Mouse (Mus musculus) midbrain, embryonic 14.5 days (tissue): ENCODE results near the gene Tom1l2. TPM values are rescaled to one million over a fixed set of nuclear protein-coding genes. Genes with fewer than 3 reads are reported as not detected.

ENCODE experiments used
- ATAC-seq: fragments of 200-750 bp; cut with Nextera tagmentation; 2 replicates; pipeline ENCODE4 v1.8.0; 2017; ENCODE audit warnings: moderate number of reproducible peaks, moderate library complexity; ENCODE audit not compliant: low FRiP score, low TSS enrichment
- DNase-seq: peaks from one replicate; pipeline ENCODE4 v3.0.0-alpha.2; 2015
- H3K27ac ChIP-seq: fragments of 300-500 bp; sonication (generic); replicated peaks from 2 replicates; pipeline ENCODE4 v1.5.1; 2014; ENCODE audit warnings: mild to moderate bottlenecking, low read depth, low read length, moderate library complexity
- H3K27me3 ChIP-seq: fragments of 300-500 bp; sonication (generic); 2 replicates; pipeline ENCODE4 v1.6.1; 2014; ENCODE audit warnings: low read length, control low read depth, mixed read lengths; ENCODE audit not compliant: control insufficient read depth, insufficient read depth
- H3K36me3 ChIP-seq: fragments of 300-500 bp; sonication (generic); 2 replicates; pipeline ENCODE4 v1.6.1; 2014; ENCODE audit warnings: low read length, control low read depth; ENCODE audit not compliant: control insufficient read depth, insufficient read depth
- H3K4me1 ChIP-seq: fragments of 300-500 bp; sonication (generic); 2 replicates; pipeline ENCODE4 v1.6.1; 2014; ENCODE audit warnings: mild to moderate bottlenecking, antibody characterized with exemption, low read length, control low read depth; ENCODE audit not compliant: control insufficient read depth, insufficient read depth
- H3K4me2 ChIP-seq: fragments of 300-500 bp; sonication (generic); 2 replicates; pipeline ENCODE4 v1.6.1; 2014; ENCODE audit warnings: mild to moderate bottlenecking, low read length, moderate library complexity
- H3K4me3 ChIP-seq: fragments of 300-500 bp; sonication (generic); replicated peaks from 2 replicates; pipeline ENCODE4 v1.5.1; 2014; ENCODE audit warnings: low read depth, low read length
- H3K9ac ChIP-seq: fragments of 300-500 bp; sonication (generic); replicated peaks from 2 replicates; pipeline ENCODE4 v1.6.1; 2014; ENCODE audit warnings: mild to moderate bottlenecking, low read length, moderate library complexity
- H3K9me3 ChIP-seq: fragments of 300-500 bp; sonication (generic); 2 replicates; pipeline ENCODE4 v1.6.1; 2016; ENCODE audit warnings: low read length, control low read depth, mixed read lengths; ENCODE audit not compliant: control insufficient read depth
- WGBS: fragments of 180-500 bp; shearing (Covaris S2); extraction: QIAGEN DNeasy Blood & Tissue Kit; methylation state at CpG from one replicate; pipeline ENCODE4 v1.1.7; 2014; 5-methylcytosine and 5-hydroxymethylcytosine counted together
- polyA plus RNA-seq: library from polyadenylated mRNA; unstranded; fragments of >200 nt; fragmentation: Nextera tagmentation; extraction: Ambion mirVana; gene quantifications from 2 replicates; pipeline ENCODE4 v1.2.1, GENCODE M21; 2014

Tom1l2 gene
- polyA plus RNA-seq, result 48.5 and 50.9 TPM in 2 replicates

DNA sequence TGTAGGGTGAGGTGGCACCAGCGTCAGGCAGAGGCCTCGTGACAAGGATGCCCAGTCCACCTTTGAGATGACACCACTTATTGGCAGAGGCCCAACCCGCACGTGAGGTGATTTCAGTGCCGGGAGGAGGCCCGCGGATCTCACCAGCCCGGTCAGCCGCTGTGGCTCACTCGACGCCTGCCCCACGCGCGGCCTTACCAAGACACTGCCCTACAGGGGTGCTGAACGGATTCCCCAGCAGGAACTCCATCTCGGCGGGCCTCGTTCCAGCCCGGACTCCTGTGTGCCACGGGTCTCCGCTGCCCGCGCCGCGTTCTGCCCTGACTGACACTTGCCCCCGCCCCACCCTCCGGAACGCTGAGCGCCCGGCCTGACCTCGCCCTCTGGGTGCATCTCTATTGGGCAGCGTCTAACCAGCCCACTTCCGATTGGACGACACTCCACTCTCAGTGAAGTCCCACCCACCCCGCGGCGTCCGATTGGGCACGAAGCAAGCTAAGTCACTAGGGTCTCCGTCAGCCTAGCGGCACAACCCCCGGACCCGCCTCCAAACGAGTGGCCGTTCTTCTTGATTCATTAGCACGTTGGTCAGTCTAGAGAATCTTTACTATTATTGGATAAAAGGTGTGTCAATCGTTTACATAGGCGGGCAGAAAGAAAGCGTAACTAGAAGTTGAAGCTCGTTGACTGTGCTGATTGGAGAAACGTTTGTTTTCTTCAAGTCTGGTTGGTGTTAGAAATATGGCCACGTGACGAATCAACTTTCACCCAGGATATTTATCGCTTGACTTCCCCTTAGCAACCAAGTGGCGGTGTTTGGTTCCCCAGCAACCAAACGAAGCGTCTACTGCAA is at the start of gene Tom1l2, which contains the start of gene Drc3:
Gene Tom1l2, minus strand, starts transcription at position 347 of the 853 bp plus-strand sequence.
Gene Drc3, plus strand, starts transcription at position 771 of the 853 bp plus-strand sequence.
- Histone ChIP-seq H3K4me3 (peak within 1 kb of the TSS; percentile 77), H3K27me3 (no peaks in the 10 kb centered on the region), H3K9ac (peak within 1 kb of the TSS; percentile 73), H3K9me3 (no peaks in the 10 kb centered on the region), H3K4me1 (peaks cover 10% of the 10 kb centered on the region), H3K36me3 (no peaks in the 10 kb centered on the region), H3K4me2 (peak within 1 kb of the TSS; percentile 76), H3K27ac (peak within 1 kb of the TSS; percentile 75)
- WGBS, result under 1% methylated on average over 57 of the region's 57 CpGs
- DNase-seq (peak; percentile 100), ATAC-seq (peak; percentile 100)

DNA sequence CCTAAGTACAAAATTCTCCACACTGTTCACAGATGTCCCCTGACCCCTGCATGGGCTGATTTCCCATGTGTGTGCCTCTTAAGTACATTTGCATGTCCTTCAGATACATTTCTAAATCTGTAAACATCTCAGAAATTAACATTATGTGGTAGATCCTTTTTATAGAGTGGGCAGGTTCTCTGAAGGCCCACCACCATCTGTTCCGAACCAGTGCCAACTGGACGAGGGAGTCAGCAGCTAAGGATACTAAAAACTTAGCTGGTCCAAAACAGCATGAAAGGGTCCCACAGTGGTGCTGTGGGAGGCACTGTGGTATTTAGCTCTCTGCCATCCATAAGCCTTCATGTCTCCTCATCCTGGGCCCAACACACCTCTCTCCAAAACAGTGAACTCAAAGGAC is 44.5 kb upstream of the Tom1l2 start:
- ATAC-seq (no peak), DNase-seq (no peak)
- H3K27me3 ChIP-seq, result no peaks in the 10 kb centered on the region
- H3K9ac ChIP-seq, result no peak overlapping the region
- H3K4me1 ChIP-seq, result no peaks in the 10 kb centered on the region
- H3K4me2 ChIP-seq, result no peak overlapping the region
- no peaks in the 10 kb centered on the region for H3K9me3 ChIP-seq
- H3K4me3 ChIP-seq, result no peak overlapping the region
- WGBS, result 93% methylated on average over 2 of the region's 2 CpGs
- no peak overlapping the region for H3K27ac ChIP-seq
- peaks cover 22% of the 10 kb centered on the region for H3K36me3 ChIP-seq

DNA sequence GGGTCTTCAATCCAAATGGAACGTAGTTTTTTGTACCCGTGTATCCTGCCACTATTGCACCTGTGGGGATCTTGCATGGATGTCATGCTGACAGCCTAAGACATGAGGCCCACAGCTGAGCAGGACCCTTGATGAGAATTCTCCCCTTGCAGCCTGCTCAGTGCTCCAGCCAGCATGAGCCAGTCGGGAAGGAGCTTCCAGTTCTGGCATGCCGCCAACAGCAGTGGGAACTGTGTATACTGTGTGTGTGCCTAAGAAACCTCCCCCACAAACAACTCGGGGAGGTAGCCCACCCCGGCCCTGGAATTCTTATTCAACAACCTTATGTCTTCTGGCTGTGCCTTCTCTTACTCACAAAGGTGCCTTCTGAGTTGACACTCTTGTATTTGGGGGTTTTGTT is 43.8 kb upstream of the Tom1l2 start:
- Histone ChIP-seq H3K27ac (no peak overlapping the region), H3K4me1 (no peaks in the 10 kb centered on the region), H3K4me2 (no peak overlapping the region), H3K36me3 (peaks cover 16% of the 10 kb centered on the region), H3K9ac (no peak overlapping the region), H3K9me3 (no peaks in the 10 kb centered on the region), H3K27me3 (no peaks in the 10 kb centered on the region), H3K4me3 (no peak overlapping the region)
- 68% methylated on average over 6 of the region's 6 CpGs for WGBS
- DNase-seq, result peak; percentile 63
- peak; percentile 63; the same call in 1 of the 2 replicates for ATAC-seq

DNA sequence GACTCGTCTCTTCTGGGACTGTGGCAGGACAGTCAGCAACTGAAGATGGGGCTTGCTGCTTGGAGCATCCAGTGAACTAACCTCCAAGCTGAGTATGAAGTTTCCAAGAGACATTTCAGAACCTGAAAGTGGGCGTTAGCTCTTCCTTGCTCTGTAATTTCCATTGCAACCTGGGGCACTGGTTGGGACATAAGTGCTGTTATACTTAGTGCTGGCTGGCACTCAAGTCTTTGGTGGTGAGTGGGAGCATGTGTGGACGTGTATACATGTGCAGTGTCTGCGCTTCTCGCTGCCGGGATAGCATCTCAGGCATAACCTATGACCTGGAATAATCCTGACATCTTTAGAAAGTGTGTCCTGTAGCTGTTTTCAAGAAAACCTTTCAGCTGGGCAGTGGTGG is 38.6 kb upstream of the Tom1l2 start:
- Histone ChIP-seq H3K27me3 (no peaks in the 10 kb centered on the region), H3K4me1 (no peaks in the 10 kb centered on the region), H3K27ac (no peak overlapping the region), H3K9me3 (no peaks in the 10 kb centered on the region), H3K4me2 (no peak overlapping the region), H3K9ac (no peak overlapping the region), H3K36me3 (no peaks in the 10 kb centered on the region), H3K4me3 (no peak overlapping the region)
- no peak for DNase-seq
- 89% methylated on average over 6 of the region's 6 CpGs for WGBS
- ATAC-seq, result no peak

DNA sequence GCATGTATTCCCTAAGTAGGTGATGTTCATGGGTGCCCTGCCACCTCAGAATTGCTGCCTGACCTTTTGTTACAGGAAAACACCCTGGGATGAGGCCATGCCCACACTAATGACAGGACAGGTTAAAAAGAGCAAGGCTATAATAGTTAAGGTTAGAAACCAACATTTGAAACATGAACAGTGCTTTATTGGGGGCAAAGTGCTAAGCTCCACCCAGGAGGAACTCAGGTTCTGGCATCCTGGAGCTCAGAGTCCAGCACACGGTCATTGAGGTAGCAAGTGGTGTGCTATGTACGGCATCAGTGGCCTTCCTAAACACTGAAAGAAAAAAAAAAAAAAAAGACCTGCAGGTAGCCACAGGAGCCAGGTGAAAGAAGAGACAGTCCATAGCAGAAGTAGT is 35.2 kb upstream of the Tom1l2 start:
- H3K4me1 ChIP-seq, result peaks cover 21% of the 10 kb centered on the region
- H3K27me3 ChIP-seq, result no peaks in the 10 kb centered on the region
- H3K9me3 ChIP-seq, result no peaks in the 10 kb centered on the region
- no peak overlapping the region for H3K4me2 ChIP-seq
- no peak overlapping the region for H3K9ac ChIP-seq
- H3K27ac ChIP-seq, result no peak overlapping the region
- no peaks in the 10 kb centered on the region for H3K36me3 ChIP-seq
- ATAC-seq, result no peak
- WGBS, result 91% methylated on average over 2 of the region's 2 CpGs
- H3K4me3 ChIP-seq, result no peak overlapping the region
- no peak for DNase-seq

DNA sequence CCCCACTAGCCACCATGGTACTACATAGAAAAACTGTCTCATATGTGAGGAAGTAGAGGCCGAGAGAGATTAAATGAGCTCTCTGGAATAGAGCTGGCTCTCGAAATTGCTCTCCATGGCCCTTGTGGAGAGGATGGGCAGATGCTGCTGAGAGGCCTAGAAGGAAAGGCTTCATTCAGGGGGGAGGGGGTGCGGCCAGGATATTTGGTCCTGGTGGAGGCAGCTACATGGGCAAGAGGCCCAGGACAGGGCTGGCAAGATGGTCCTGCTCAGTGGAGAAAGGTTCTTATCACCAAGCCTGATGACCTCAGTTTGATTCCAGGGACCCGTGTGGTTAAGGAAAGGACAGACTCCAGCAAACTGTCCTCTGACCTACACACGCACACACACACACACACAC is 33.2 kb upstream of the Tom1l2 start:
- Histone ChIP-seq H3K36me3 (no peaks in the 10 kb centered on the region), H3K4me2 (no peak overlapping the region), H3K27ac (peak overlapping the region; percentile 87), H3K9me3 (no peaks in the 10 kb centered on the region), H3K4me3 (no peak overlapping the region), H3K9ac (no peak overlapping the region; the same call in 1 of the 2 replicates), H3K4me1 (peaks cover 21% of the 10 kb centered on the region), H3K27me3 (no peaks in the 10 kb centered on the region)
- 84% methylated on average over 5 of the region's 5 CpGs for WGBS
- no peak for DNase-seq
- ATAC-seq, result no peak

DNA sequence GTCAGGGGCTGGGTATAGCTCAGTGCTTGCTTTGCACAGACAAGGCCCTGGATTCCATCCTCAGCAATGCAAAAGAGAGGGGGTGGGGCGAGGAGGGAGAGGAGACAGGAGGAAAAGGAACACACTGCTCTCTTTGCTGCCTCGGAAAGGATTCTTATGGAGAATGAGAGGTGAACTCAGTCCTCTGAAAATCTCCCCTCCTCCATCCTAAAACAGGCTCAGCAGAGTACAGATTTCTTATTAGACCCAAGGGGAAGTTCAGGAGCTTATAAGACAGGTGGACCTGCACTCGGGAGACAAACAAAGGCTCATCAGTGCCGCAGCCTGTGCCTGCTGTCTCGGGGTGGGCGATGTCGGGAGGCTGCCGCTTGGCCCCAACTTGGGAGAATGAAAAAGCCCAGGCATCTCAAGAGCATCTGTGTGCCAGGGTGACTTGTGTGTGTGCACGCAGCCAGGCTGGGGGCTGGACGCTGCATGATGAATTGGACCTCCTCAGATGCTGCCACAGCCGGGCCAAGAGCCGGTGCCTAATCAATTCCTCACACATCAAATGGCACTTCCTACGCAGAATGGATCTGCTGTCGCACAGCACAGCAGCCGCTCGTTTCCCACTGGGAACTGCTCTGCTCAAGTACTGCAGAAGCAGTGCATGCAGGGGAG is 32.2 kb upstream of the Tom1l2 start:
- Histone ChIP-seq H3K27me3 (no peaks in the 10 kb centered on the region), H3K36me3 (no peaks in the 10 kb centered on the region), H3K9ac (peak overlapping the region; percentile 49), H3K27ac (peak overlapping the region; percentile 87), H3K4me3 (no peak overlapping the region; the same call in 1 of the 2 replicates), H3K4me1 (peaks cover 21% of the 10 kb centered on the region), H3K9me3 (no peaks in the 10 kb centered on the region), H3K4me2 (peak overlapping the region; percentile 49)
- peak; percentile 62 for ATAC-seq
- 1% methylated on average over 16 of the region's 16 CpGs for WGBS
- peak; percentile 80 for DNase-seq

DNA sequence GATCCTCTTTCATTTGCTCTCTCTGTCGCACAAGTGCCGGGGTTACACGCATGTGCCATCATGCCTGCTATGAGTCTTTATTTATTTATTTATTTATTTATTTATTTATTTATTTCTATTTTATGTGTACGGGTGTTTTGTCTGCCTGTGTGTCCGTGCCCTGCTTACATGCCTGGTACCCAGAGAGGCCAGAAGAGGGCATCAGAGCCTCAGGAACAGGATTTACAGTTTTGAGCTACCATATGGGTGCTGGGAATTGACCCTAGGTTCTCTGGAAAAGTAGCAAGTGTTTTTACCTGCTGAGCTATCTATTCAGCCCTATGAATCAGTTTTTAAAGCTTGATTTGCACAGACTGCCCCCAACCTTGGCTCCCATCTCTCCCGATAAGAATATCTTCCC is 30.8 kb upstream of the Tom1l2 start:
- Histone ChIP-seq H3K4me3 (no peak overlapping the region), H3K9me3 (no peaks in the 10 kb centered on the region), H3K27me3 (no peaks in the 10 kb centered on the region), H3K4me2 (no peak overlapping the region), H3K9ac (no peak overlapping the region), H3K36me3 (no peaks in the 10 kb centered on the region), H3K27ac (no peak overlapping the region), H3K4me1 (peaks cover 21% of the 10 kb centered on the region)
- no peak for ATAC-seq
- no peak for DNase-seq
- WGBS, result 88% methylated on average over 6 of the region's 6 CpGs
